Mouse (Mus musculus) hindbrain, embryonic 16.5 days (tissue): ENCODE measurements at regions not wholly inside any gene's neighbourhood (a gene's known extent, or its start where the extent isn't known, plus 50 kb on each side); places are given as distances from the start of the nearest gene placed in this dataset.
"Not testable (repeated sequence)": the region's sequence is repeated elsewhere in the genome, so short reads cannot be mapped to it uniquely, and the experiment has no call there.

Experiments used
- ATAC-seq: fragments of 200-750 bp; cut with Nextera tagmentation; 2 replicates; pipeline ENCODE4 v1.8.0; 2017; ENCODE audit warnings: moderate TSS enrichment, moderate library complexity
- H3K27ac ChIP-seq: fragments of 300-500 bp; sonication (generic); 2 replicates; pipeline ENCODE4 v1.5.1; 2014; ENCODE audit warnings: low read depth, mild to moderate bottlenecking, control low read depth, low read length, moderate library complexity
- H3K27me3 ChIP-seq: fragments of 300-500 bp; sonication (generic); replicated peaks from 2 replicates; pipeline ENCODE4 v1.6.1; 2014; ENCODE audit warnings: low read length; ENCODE audit not compliant: control insufficient read depth, insufficient read depth
- H3K36me3 ChIP-seq: fragments of 300-500 bp; sonication (generic); 2 replicates; pipeline ENCODE4 v1.6.1; 2014; ENCODE audit warnings: mild to moderate bottlenecking, low read length, moderate library complexity, mixed read lengths; ENCODE audit not compliant: control insufficient read depth, insufficient read depth
- H3K4me1 ChIP-seq: fragments of 300-500 bp; sonication (generic); 2 replicates; pipeline ENCODE4 v1.6.1; 2014; ENCODE audit warnings: low read depth, low read length; ENCODE audit not compliant: control insufficient read depth, insufficient read depth
- H3K4me2 ChIP-seq: fragments of 300-500 bp; sonication (generic); 2 replicates; pipeline ENCODE4 v1.6.1; 2014; ENCODE audit warnings: mild to moderate bottlenecking, low read length, control low read depth, moderate library complexity
- H3K4me3 ChIP-seq: fragments of 300-500 bp; sonication (generic); 2 replicates; pipeline ENCODE4 v1.5.1; 2014; ENCODE audit warnings: mild to moderate bottlenecking, low read length, control low read depth, moderate library complexity
- H3K9ac ChIP-seq: fragments of 300-500 bp; sonication (generic); 2 replicates; pipeline ENCODE4 v1.6.1; 2014; ENCODE audit warnings: low read depth, mild to moderate bottlenecking, control low read depth, low read length, moderate library complexity
- H3K9me3 ChIP-seq: fragments of 300-500 bp; sonication (generic); 2 replicates; pipeline ENCODE4 v1.6.1; 2014; ENCODE audit warnings: mild to moderate bottlenecking, low read length, moderate library complexity; ENCODE audit not compliant: control insufficient read depth
- WGBS: fragments of 180-500 bp; shearing (Covaris S2); extraction: QIAGEN DNeasy Blood & Tissue Kit; methylation state at CpG from one replicate; pipeline ENCODE4 v1.1.7; 2014; 5-methylcytosine and 5-hydroxymethylcytosine counted together

DNA sequence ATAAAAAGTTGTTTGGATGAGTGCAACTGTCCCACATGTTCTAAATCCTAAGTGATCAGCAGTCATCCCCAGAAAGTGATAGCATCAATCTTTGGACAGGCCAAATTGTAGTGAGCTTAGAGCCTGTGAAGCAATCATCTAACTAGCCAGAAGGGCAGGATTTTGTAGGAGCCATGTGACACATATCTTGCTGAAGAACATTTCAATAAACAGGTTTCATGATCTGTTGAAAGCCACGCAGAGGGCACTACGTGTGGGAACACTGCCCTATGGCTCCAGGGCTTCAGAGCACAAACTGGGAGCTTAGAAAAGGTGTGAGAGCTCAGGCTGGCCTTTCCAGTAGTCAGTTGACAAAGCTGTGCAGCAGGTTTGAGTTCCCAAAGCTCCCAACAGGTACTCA is 188.3 kb upstream of the Gm21897 start:
- Histone ChIP-seq H3K9ac (no peak overlapping the region), H3K4me3 (no peak overlapping the region), H3K9me3 (no peaks in the 10 kb centered on the region), H3K27ac (no peak overlapping the region), H3K27me3 (no peaks in the 10 kb centered on the region), H3K4me2 (no peak overlapping the region), H3K4me1 (no peaks in the 10 kb centered on the region), H3K36me3 (no peaks in the 10 kb centered on the region)
- ATAC-seq, result no peak
- WGBS, result 100% methylated on average over 2 of the region's 2 CpGs

DNA sequence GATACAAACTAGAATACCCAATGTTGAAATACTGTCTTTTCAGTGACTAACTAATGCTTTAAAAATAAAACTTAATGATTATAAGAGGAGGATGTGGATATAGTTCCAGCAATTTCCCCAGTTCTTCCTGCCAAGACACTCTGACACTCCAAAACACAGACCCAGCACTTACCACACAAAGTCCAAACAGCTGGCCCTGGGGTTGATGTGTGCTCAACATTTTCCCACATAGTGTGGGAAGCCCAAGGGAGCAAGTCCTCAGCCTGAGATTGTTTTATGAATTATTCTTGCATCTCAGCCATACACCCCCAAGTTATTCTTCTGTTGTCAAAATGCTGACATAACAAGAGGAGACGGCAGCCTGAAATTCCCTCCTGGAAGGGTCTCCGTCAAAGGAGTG is 187.5 kb upstream of the Gm21897 start:
- Histone ChIP-seq H3K27me3 (no peaks in the 10 kb centered on the region), H3K27ac (no peak overlapping the region), H3K4me3 (no peak overlapping the region), H3K9me3 (no peaks in the 10 kb centered on the region), H3K4me2 (no peak overlapping the region), H3K9ac (no peak overlapping the region), H3K4me1 (no peaks in the 10 kb centered on the region), H3K36me3 (no peaks in the 10 kb centered on the region)
- WGBS, result 89% methylated on average over 2 of the region's 2 CpGs
- no peak for ATAC-seq

DNA sequence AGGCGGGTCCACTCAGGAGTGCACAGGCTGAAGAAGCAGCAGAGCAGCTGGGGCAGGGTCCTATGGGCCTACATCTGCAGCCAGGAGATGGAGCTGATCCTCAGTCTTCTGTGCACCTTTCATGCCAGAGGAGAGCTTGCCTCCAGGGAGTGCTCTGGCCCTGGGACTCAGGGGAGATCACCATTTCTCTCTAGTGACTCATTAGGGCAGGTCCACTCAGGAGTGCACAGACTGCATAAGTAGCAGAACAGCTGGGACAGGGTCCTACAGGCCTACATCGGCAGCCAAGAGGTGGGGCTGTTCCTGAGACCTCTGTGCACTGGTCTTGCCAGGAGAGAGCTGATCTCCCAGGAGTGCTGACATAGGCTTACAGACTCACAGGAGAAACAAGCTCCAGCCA is 159.4 kb upstream of the Gm21897 start:
- no peak overlapping the region for H3K9ac ChIP-seq
- no peaks in the 10 kb centered on the region for H3K9me3 ChIP-seq
- no peaks in the 10 kb centered on the region for H3K4me1 ChIP-seq
- H3K4me2 ChIP-seq, result no peak overlapping the region
- H3K27ac ChIP-seq, result no peak overlapping the region
- no peak overlapping the region for H3K4me3 ChIP-seq
- H3K27me3 ChIP-seq, result no peaks in the 10 kb centered on the region
- ATAC-seq, result no peak
- WGBS, result 79% methylated on average over 2 of the region's 2 CpGs
- no peaks in the 10 kb centered on the region for H3K36me3 ChIP-seq

DNA sequence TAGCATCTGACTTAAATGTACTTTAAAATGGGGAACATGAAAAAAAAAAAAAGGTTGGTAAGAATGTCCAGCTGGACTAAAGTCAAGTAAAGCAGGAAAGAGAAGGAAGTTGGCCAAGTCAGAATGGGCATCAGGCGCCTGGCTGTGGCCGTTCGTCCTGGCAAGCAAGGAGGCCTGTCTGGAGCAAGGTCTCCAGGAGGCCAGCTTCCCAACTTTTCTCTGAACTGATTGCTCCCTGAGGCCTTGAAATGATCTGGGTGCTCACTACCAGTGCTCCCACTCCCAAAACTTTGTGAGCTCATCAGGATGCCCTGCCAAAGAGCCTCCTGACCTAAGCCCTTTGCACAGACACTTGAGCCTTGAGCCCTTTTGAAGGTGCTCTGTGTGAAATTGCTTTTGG is 141.7 kb upstream of the Gm21897 start:
- Histone ChIP-seq H3K4me2 (no peak overlapping the region), H3K27ac (no peak overlapping the region), H3K4me1 (no peaks in the 10 kb centered on the region), H3K9ac (no peak overlapping the region), H3K27me3 (no peaks in the 10 kb centered on the region), H3K36me3 (no peaks in the 10 kb centered on the region), H3K4me3 (no peak overlapping the region), H3K9me3 (peaks cover 9% of the 10 kb centered on the region)
- ATAC-seq, result no peak
- WGBS, result 91% methylated on average over 3 of the region's 3 CpGs

DNA sequence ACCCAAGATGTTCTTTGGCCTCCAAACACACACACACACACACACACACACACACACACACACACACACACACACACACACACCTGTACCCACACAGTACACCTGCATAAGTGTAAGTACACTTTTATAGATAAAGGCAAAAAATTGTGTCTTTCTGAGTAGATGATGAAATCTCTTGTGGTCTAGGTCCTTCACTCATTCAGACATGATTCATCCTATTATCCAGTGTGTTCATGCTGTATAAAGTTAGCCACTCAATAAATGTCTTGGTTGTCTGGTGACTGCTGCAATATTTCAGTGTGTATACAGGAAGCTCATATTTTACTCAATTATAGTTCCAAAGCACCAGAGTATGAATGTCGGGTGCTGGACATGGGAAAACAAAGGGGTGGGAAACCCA is 131.5 kb upstream of the Gm21897 start:
- no peaks in the 10 kb centered on the region for H3K36me3 ChIP-seq
- H3K27ac ChIP-seq, result no peak overlapping the region
- ATAC-seq, result no peak
- no peaks in the 10 kb centered on the region for H3K4me1 ChIP-seq
- H3K4me2 ChIP-seq, result no peak overlapping the region
- WGBS, result 79% methylated on average over 1 of the region's 1 CpGs
- peaks cover under 1% of the 10 kb centered on the region; the same call in 1 of the 2 replicates for H3K9me3 ChIP-seq
- no peak overlapping the region for H3K9ac ChIP-seq
- H3K27me3 ChIP-seq, result no peaks in the 10 kb centered on the region
- no peak overlapping the region for H3K4me3 ChIP-seq

DNA sequence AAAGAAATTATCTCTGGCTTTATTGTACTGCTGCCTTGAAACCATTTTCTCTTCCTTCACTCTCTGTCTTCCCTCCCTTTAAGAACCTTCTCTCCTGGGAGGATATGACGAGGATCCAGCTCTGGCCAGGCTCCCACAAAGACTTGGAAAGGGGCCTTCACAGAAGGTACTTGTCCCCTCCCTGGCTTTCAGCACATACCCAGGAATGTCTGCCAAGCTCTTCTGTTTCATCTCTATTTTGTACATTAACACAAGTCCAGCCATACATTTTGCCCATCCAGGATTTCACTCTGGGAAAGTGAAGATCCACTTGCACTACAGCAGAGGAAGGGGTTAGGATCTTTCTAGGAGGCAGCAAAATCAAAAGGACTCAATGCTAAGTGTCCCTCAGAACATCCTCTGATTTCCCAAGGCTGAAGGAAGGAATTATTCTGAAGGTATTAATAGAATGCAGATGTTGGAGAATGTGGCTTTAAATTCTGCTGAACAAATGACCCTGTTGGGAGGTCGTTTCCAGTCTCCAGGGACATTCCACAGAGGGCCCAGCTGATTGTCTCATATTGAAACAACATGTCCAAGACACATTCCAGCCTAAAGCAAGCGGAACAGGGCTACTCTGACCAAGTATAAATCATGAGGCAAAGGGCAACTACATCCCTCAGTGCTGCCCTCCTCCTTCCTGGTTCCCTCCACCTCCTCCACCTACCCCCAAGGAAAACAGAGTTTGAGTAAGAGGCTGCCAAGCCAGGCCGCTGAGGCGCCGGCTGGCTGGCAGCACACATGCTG is 122.1 kb upstream of the Gm21897 start:
- Histone ChIP-seq H3K36me3 (no peaks in the 10 kb centered on the region), H3K9ac (no peak overlapping the region), H3K4me2 (no peak overlapping the region), H3K9me3 (no peaks in the 10 kb centered on the region), H3K27me3 (no peaks in the 10 kb centered on the region), H3K4me1 (no peaks in the 10 kb centered on the region), H3K4me3 (no peak overlapping the region), H3K27ac (no peak overlapping the region)
- 63% methylated on average over 6 of the region's 6 CpGs for WGBS
- ATAC-seq, result no peak

DNA sequence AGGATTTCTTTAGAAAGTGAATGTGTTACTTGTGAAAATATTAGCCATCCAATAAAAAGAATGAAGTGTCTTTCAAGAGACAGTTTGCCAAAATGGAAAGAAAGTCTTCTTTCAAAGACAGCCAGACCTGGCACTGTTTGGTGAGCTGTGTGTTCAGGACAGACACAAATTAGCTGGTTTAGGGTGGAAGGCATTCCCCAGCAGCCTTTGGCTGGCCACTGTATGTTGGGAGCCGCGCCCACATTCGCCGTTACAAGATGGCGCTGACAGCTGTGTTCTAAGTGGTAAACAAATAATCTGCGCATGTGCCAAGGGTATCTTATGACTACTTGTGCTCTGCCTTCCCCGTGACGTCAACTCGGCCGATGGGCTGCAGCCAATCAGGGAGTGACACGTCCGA is 121.3 kb upstream of the Gm21897 start:
- not testable (repeated sequence) for H3K9me3 ChIP-seq

DNA sequence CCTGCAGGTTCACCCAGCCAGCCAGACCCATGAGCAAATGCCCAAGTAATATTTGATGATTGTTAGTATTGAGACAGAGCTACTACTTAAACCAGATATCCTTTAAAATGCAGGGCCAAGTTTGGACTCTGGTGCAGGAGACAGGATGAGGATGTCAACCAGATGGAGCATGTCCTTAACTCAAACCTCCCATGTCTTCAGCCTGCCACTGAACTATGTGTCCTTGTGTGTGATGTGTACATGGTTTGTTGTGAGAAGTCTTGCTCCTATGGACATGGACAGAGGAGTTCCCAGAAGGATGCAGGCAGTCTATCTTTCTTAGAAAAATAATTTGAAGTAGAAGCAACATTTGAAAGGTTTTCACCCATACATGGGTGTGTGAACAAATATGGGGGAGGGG is 120.4 kb upstream of the Gm21897 start:
- Histone ChIP-seq H3K4me2 (no peak overlapping the region), H3K36me3 (no peaks in the 10 kb centered on the region), H3K4me1 (no peaks in the 10 kb centered on the region), H3K4me3 (no peak overlapping the region), H3K9ac (no peak overlapping the region), H3K27ac (no peak overlapping the region), H3K9me3 (no peaks in the 10 kb centered on the region), H3K27me3 (no peaks in the 10 kb centered on the region)
- no peak for ATAC-seq

More for the DNA sequence above, 121.3 kb upstream of the Gm21897 start:
- not testable (repeated sequence) for ATAC-seq, H3K27ac ChIP-seq, H3K4me2 ChIP-seq, H3K4me3 ChIP-seq, H3K4me1 ChIP-seq, H3K27me3 ChIP-seq, H3K9ac ChIP-seq, H3K36me3 ChIP-seq
- WGBS, result 91% methylated on average over 6 of the region's 12 CpGs

DNA sequence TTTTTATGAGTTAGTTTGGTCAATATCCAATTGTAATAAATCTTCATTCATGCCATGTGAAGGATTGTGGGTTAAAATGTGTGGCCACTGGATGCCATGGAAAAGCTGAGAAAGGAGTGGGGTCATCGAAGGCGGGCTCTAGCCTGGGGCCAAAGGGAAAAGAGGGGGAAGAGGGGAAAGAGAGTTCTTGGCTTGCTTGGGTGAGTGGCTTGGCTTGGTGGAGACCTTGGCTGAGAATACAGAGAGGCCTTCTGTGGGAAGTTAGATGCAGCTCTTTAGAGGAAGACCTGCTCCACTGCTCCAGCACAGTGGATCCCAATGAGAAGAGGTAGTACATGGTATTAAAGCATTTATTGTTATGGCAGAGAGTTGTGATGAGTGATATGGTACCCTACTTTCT is 101.3 kb upstream of the Gm21897 start:
- Histone ChIP-seq H3K4me3 (no peak overlapping the region), H3K27ac (no peak overlapping the region), H3K9me3 (no peaks in the 10 kb centered on the region), H3K27me3 (no peaks in the 10 kb centered on the region), H3K36me3 (no peaks in the 10 kb centered on the region), H3K4me2 (no peak overlapping the region), H3K9ac (no peak overlapping the region), H3K4me1 (no peaks in the 10 kb centered on the region)
- no peak for ATAC-seq
- 100% methylated on average over 2 of the region's 2 CpGs for WGBS
